ENCODE assay signal across 16 mouse cellular contexts in genomic region chr5:130707755-130708154, GRCm38 (mm10).
"Had no signal": no experiment of that assay in that cellular context is flagged by ENCODE, and none has a peak within 500 bp of the region (broad histone marks: within the 10 kb centered on the region; RNA-seq: fewer than 3 reads in every experiment).

No protein-coding gene starts in this region.

- H3K27ac ChIP-seq: neural tube, embryonic 13.5 days; neural tube, embryonic 15.5 days; stomach, embryonic 15.5 days; stomach, postnatal 0 days had no signal

- H3K36me3 ChIP-seq: neural tube, embryonic 13.5 days; neural tube, embryonic 15.5 days; stomach, embryonic 15.5 days had no signal

- H3K4me1 ChIP-seq: neural tube, embryonic 13.5 days; stomach, embryonic 15.5 days had no signal

- DNase-seq: retina, postnatal 1 day; right cerebral cortex, adult 18-20 months; right cerebral cortex, postnatal 14 days; right cerebral cortex, postnatal 25 days; right cerebral cortex, postnatal 4 days; spleen, adult 18-20 months; thymus, adult 18-20 months; thymus, adult 2 months; thymus, postnatal 14 days; thymus, postnatal 25 days; thymus, postnatal 36 days; thymus, postnatal 4 days had no signal

- H3K4me3 ChIP-seq: neural tube, embryonic 13.5 days; neural tube, embryonic 15.5 days; stomach, embryonic 15.5 days had no signal

- H3K27me3 ChIP-seq: neural tube, embryonic 13.5 days; neural tube, embryonic 15.5 days; stomach, embryonic 15.5 days had no signal

- H3K9me3 ChIP-seq: neural tube, embryonic 13.5 days; neural tube, embryonic 15.5 days; stomach, embryonic 15.5 days had no signal
